Mouse (Mus musculus) cortical plate, adult 2 months (tissue): ENCODE results near the gene Trim67. TPM values are rescaled to one million over a fixed set of nuclear protein-coding genes. Genes with fewer than 3 reads are reported as not detected.

Experiments
- H3K27ac ChIP-seq: fragments of 200-500 bp; 2 replicates; pipeline ENCODE4 v1.5.1; 2012; ENCODE audit warnings: low read length, control low read depth, inconsistent platforms; ENCODE audit not compliant: insufficient read depth
- H3K4me1 ChIP-seq: fragments of 200-500 bp; 2 replicates; pipeline ENCODE4 v1.6.1; 2011; ENCODE audit warnings: low read length; ENCODE audit not compliant: control insufficient read depth, insufficient read depth
- H3K4me3 ChIP-seq: fragments of 200-500 bp; 2 replicates; pipeline ENCODE4 v1.5.1; 2011; ENCODE audit warnings: mild to moderate bottlenecking, low read length, control low read depth; ENCODE audit not compliant: insufficient read depth
- CTCF ChIP-seq: fragments of 200-500 bp; IDR thresholded peaks from 2 replicates; pipeline ENCODE4 v1.5.1; 2011; ENCODE audit warnings: mild to moderate bottlenecking, control low read depth, low read length; ENCODE audit not compliant: insufficient read depth; ENCODE audit errors: extremely low read depth
- POLR2A ChIP-seq: fragments of 200-500 bp; IDR thresholded peaks from 2 replicates; pipeline ENCODE4 v1.6.1; 2011; ENCODE audit warnings: mild to moderate bottlenecking, low read length, control low read depth; ENCODE audit not compliant: insufficient read depth; ENCODE audit errors: extremely low read depth
- polyA plus RNA-seq: library from polyadenylated mRNA; depleted of rRNA; stranded (reverse); fragments of >200 nt; gene quantifications from 2 replicates; pipeline ENCODE4 v1.2.3, GENCODE M21; 2012

The Trim67 gene
- polyA plus RNA-seq, 1 experiment = 1.3 TPM

DNA sequence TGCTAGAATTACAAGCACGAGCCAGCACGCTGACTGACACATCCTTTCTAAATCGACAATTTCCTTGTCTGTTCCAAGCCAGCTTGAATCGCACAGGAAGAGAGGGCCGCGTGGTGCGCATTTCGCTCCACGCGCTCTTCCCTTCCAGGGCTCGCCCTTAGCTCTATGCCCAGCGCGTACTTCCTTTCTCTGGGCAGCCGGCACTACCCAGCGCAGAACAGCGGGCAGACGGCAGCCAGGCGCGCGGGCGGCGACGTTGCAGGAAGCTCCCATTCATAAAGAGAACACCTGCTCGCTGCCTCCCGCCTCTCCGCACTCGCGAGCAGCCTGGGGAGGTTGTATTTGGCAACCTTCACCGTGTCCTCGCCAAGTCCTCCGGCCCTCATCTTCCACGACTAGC is 706 bp upstream of the Trim67 start:
- Histone ChIP-seq H3K4me1 (0 out of 2 replicates have a peak, but pooled peaks cover 2% of the 10 kb centered on the region), H3K27ac (no peak overlapping the region), H3K4me3 (peak overlapping the region; percentile 55)
- TF ChIP-seq CTCF (no peak), POLR2A (no peak)

DNA sequence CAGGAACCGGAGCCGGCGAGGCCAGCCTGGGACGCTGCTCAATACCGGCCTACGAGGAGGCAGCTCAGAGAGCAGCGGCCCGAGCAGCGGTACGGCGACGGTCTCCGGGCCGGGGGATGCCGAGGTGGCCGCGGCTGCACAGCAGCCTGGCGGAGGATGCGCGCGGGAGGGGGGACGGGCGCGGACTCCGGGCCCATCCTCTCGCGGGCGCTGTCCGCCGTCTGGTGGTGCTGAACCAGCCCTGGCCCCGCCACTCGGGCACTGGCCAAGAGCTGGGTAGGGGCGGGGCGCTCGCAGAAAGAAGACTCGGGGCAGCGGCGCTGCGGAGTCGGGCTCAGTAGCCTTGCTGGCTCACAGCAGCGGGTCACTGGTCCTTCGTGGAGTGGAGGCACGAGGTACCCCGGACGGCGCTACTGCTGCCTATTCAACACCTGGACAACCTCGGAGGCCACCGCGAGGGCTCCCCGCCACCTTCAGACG is 320 bp downstream of the Trim67 start:
- H3K27ac ChIP-seq = no peak overlapping the region
- 0 out of 2 replicates have a peak, but pooled peaks cover 2% of the 10 kb centered on the region for H3K4me1 ChIP-seq
- TF ChIP-seq CTCF (no peak), POLR2A (no peak)
- peak overlapping the region; percentile 55 for H3K4me3 ChIP-seq

DNA sequence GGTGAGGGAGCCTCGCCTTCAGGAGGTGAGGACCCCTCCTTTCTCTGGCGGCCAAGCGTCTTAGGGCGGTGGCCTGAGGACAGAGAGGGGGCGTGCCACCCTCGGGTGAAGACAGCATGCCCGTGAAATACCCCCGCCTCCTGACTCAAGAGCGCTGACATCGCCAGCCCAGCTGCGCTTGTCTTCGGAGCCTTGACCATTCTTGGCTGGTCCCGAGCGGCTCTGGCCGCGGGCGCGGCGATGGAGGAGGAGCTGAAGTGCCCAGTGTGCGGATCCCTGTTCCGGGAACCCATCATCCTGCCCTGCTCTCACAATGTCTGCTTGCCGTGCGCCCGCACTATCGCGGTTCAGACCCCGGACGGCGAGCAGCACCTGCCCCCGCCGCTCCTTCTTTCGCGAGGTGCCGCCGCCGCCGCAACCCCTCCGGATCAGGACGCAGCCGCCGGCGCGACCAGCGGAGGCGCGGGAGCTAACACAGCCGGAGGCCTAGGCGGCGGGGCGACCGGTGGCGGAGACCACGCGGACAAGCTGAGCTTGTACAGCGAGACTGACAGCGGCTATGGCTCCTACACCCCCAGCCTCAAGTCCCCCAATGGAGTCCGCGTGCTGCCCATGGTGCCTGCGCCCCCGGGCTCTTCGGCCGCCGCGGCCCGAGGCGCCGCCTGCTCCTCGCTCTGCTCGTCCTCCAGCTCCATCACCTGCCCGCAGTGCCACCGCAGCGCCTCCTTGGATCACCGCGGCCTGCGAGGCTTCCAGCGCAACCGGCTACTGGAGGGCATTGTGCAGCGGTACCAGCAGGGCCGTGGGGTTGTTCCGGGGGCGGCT is 981 bp downstream of the Trim67 start:
- Histone ChIP-seq H3K27ac (no peak overlapping the region), H3K4me1 (0 out of 2 replicates have a peak, but pooled peaks cover 2% of the 10 kb centered on the region), H3K4me3 (peak overlapping the region; percentile 55)
- no peak for TF ChIP-seq CTCF
- TF ChIP-seq POLR2A = no peak

DNA sequence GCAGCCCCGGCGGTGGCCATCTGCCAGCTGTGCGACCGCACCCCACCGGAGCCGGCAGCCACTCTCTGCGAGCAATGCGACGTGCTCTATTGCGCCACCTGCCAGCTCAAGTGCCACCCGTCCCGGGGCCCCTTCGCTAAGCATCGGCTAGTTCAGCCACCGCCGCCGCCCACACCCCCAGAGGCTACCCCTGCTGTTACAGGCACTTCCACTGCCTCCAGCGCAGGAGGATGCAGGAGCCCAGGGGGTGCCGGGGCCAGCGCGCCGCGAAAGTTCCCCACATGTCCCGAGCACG is 1.5 kb downstream of the Trim67 start:
- Histone ChIP-seq H3K4me1 (0 out of 2 replicates have a peak, but pooled peaks cover 2% of the 10 kb centered on the region), H3K4me3 (peak overlapping the region; percentile 55), H3K27ac (no peak overlapping the region)
- no peak for TF ChIP-seq CTCF
- TF ChIP-seq POLR2A = no peak

DNA sequence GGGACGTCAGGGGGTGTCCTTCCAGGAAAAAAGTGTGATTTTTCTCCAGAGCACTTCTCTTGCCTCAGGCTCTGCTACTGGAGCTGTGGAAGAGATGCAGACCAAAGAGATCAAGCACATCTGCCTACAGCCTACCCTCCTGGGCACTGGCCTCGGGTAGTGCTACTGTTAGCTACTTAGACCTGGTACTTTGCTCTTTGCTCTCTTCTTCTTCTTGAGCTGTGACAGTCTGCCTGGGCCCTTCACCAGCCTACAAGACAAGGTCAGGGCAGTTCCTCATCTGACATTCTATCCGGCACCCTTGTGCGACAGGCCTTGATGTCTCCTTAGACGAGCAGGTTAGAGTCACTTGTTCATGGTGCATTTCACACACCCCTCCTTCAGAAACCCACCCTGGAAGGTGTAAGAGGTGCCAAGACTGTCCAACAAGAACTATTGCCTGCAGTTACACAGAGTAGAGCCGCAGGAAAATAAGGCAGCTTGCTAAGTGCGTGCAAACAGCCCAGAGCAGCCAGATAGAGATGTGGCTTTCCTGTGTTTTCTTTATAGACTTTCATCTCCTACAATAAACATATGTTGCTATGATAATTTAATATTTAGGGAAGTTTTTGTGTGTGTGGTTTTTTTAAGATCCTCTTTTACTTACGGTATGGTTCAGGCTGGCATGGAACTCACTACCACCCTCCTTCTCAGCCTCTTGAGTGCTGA is 3.0 kb downstream of the Trim67 start:
- Histone ChIP-seq H3K27ac (no peak overlapping the region), H3K4me1 (0 out of 2 replicates have a peak, but pooled peaks cover 2% of the 10 kb centered on the region), H3K4me3 (no peak overlapping the region)
- TF ChIP-seq POLR2A (no peak), CTCF (no peak)

DNA sequence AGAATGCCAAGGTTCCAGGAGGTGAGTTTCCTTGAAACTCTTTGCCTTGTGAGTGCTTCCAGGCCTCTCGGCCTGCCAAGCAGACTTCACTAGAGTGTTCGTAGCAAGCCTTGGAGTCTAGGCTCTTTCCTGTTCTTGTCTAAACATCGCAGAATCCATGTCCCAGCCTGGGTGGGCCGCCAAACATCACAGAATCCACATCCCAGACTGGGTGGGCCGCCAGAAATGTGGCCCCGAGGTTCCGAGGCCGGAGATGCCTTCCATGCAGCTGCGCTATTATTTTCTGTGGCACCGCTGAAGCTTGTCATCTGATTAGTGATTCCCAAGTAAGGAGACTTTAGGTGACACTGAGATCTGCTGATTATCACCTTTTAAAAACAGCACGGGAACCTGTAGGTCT is 7.7 kb downstream of the Trim67 start:
- H3K27ac ChIP-seq = no peak overlapping the region
- no peak for TF ChIP-seq POLR2A
- H3K4me1 ChIP-seq = no peaks in the 10 kb centered on the region
- H3K4me3 ChIP-seq = no peak overlapping the region

DNA sequence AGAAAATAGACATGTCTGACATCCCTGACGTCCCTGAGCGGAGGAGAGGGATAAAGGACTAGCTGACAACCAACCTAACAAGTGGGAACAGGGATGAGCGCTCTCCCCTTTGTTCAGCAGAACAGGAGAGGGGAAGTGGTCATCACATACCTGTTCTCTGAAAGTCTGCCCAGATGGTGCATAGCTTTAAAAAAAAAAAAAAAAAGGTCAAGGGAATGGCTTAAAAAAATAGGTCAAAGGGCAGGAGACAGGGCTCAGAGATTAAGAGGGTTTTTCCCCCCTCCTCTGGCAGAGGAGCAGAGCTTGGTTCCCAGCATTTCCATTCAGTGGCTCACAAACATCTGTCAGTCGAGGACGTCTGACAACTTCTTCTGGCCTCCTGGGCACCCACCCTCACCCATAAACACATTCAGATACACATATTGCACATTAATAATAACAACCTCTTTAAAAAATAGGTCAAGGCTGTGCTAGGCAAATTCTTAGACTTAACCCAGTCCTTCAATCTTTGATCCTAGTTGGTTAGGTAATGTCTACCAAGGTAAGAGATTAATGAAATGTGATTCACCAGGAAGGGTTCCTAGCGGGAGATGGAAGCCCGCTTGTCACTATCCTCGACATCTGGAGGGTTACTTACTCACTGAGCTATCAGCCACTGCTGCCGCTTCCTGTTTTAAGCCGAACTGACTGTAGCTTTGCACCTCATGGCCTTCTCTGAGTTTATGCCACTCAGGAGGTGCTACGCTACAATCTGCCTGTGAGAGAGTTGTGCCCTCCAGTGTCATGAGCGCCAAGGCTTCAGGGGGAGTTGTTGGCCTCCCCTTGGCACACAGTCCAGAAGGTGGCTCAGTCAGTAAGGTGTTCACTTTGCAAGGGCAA is 11.2 kb downstream of the Trim67 start:
- Histone ChIP-seq H3K4me3 (no peak overlapping the region), H3K27ac (no peak overlapping the region), H3K4me1 (no peaks in the 10 kb centered on the region)
- TF ChIP-seq POLR2A = no peak

DNA sequence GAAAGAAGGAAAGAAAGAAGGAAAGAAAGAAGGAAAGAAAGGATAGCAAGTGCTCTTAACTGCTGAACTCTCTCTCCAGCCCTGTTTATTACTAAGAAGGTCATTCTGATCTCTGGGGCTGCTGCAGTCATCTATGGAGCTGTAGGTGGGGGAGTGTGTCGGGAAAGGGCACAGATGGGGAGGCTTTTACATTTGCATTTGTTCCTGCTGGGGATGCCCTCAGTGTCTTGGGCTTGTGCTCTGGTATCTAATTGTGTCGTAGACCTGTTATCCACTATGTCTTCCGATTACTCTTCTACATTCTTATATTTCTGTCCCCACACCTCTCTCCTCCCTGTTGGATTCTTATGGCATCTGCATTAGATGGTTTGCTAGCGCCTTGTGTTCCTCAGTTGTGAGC is 13.1 kb downstream of the Trim67 start:
- TF ChIP-seq CTCF = no peak
- no peak for TF ChIP-seq POLR2A
- H3K4me1 ChIP-seq = no peaks in the 10 kb centered on the region
- no peak overlapping the region for H3K4me3 ChIP-seq
- H3K27ac ChIP-seq = no peak overlapping the region

DNA sequence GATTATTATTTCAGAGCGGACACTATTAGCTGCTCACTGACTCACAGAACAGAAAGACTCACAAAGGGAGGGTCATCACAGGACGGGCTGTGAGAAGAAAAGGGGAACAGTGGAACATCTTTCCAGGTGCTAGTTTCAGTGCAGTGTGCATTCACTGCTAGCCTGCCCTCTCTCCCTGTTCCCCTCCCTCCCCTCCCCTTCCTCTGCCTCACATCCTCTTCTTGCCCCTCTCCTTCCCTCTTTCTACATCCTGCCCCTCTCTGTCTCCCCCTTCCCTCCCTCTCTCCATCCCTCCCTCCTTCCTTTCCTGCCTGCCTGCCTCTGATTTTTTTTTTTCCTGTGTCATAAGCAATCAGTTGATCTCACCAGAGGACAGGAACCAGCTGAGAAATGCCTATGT is 16.5 kb downstream of the Trim67 start:
- Histone ChIP-seq H3K4me3 (no peak overlapping the region), H3K4me1 (no peaks in the 10 kb centered on the region), H3K27ac (no peak overlapping the region)
- TF ChIP-seq POLR2A (no peak), CTCF (no peak)

DNA sequence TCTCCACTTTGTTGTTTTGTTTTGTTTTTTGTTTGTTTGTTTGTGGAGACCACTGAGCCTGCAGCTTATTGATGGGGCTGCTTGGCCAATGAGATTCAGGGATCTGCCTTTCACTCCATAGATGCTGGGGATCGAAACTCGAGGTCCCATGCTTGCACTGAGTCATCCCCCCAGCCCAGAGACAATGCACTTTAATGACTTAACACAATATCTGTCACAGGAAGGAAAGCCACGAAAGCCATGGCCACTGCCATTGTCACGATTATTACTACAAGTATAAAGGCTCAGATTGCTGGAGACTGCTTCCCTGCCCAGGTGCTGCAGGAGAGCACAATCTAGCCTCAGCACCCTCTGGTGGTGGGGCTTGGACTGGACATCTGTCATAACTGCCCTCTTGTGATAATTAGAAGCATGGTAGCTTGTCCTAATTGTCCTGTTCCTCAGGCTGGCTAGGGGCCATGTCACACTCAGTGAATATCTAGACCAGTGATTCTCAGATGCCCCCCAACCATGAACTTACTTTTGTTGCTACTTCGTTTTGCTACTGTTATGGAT is 17.2 kb downstream of the Trim67 start:
- TF ChIP-seq CTCF (peak; percentile 41), POLR2A (no peak)
- H3K4me1 ChIP-seq = no peaks in the 10 kb centered on the region

More for the DNA sequence above, 17.2 kb downstream of the Trim67 start:
- Histone ChIP-seq H3K4me3 (no peak overlapping the region), H3K27ac (no peak overlapping the region)
